Mouse (Mus musculus) CH12.LX (cell line): Measurements from ENCODE around the gene St6gal1. TPM values are rescaled to one million over a fixed set of nuclear protein-coding genes. Genes with fewer than 3 reads are reported as not detected.

Source experiments
- DNase-seq: peaks from one replicate; pipeline ENCODE4 v3.0.0-alpha.2; 2013; ENCODE audit errors: extremely low read depth
- H3K27ac ChIP-seq: 2 replicates; pipeline ENCODE4 v1.5.1; 2012; ENCODE audit warnings: low read depth, mild to moderate bottlenecking, control low read depth, moderate library complexity; ENCODE audit not compliant: insufficient read depth
- H3K27me3 ChIP-seq: replicated peaks from 2 replicates; pipeline ENCODE3; 2012; ENCODE audit warnings: inconsistent platforms
- H3K36me3 ChIP-seq, 2 experiments: replicated peaks in 1 of 2; 2 replicates each; pipeline versions ENCODE3 to v1.6.1; 2012; ENCODE audit warnings: inconsistent platforms in 1 of 2, low read length in 1 of 2, mild to moderate bottlenecking in 1 of 2, mixed read lengths in 1 of 2, moderate library complexity in 1 of 2; ENCODE audit not compliant: control insufficient read depth in 1 of 2, insufficient read depth in 1 of 2
- H3K4me1 ChIP-seq, 2 experiments: 2 replicates each; pipeline ENCODE4 v1.6.1; 2012; ENCODE audit warnings: inconsistent platforms in 1 of 2, moderate library complexity in 1 of 2; ENCODE audit not compliant: insufficient read depth in 2 of 2, control insufficient read depth in 1 of 2
- H3K4me2 ChIP-seq: 2 replicates; pipeline ENCODE4 v1.6.1; 2012; ENCODE audit warnings: low read depth, mild to moderate bottlenecking, control low read depth; ENCODE audit not compliant: poor library complexity, insufficient read depth, severe bottlenecking
- H3K4me3 ChIP-seq, 3 experiments: fragments of 150-350 bp in 1 of 3; sonication (generic) in 1 of 3; replicated peaks in 1 of 3; 2 replicates each; pipeline versions ENCODE3 to v1.5.1; 2011 to 2012; ENCODE audit warnings: low read depth in 2 of 3, low read length in 2 of 3, mild to moderate bottlenecking in 2 of 3, moderate library complexity in 2 of 3, control low read depth in 1 of 3, improper control_type of control experiment in 1 of 3, inconsistent platforms in 1 of 3, mixed read lengths in 1 of 3; ENCODE audit not compliant: poor library complexity in 1 of 3
- H3K79me2 ChIP-seq: replicated peaks from 2 replicates; pipeline ENCODE4 v1.6.1; 2012; ENCODE audit warnings: mild to moderate bottlenecking, moderate library complexity; ENCODE audit not compliant: control insufficient read depth, poor library complexity, insufficient read depth, severe bottlenecking; ENCODE audit errors: extremely low read depth
- H3K9ac ChIP-seq: 2 replicates; pipeline ENCODE4 v1.6.1; 2012; ENCODE audit warnings: low read depth, mild to moderate bottlenecking, control low read depth, moderate library complexity; ENCODE audit not compliant: insufficient read depth
- H3K9me3 ChIP-seq: replicated peaks from 2 replicates; pipeline ENCODE3; 2012; ENCODE audit warnings: low read length, inconsistent platforms, mixed read lengths
- BHLHE40 ChIP-seq: IDR thresholded peaks from 2 replicates; pipeline ENCODE4 v1.6.1; 2011; ENCODE audit warnings: mild to moderate bottlenecking, low read depth, low read length, improper control_type of control experiment
- CHD1 ChIP-seq: IDR thresholded peaks from 2 replicates; pipeline ENCODE4 v1.6.1; 2012; ENCODE audit warnings: low read depth, low read length, improper control_type of control experiment, inconsistent platforms
- CTCF ChIP-seq, 2 experiments: IDR thresholded peaks in 1 of 2; conservative IDR thresholded peaks in 1 of 2; 2 replicates each; pipeline ENCODE4 v1.5.1; 2011 to 2012; ENCODE audit warnings: low read depth in 2 of 2, low read length in 2 of 2, improper control_type of control experiment in 1 of 2, inconsistent platforms in 1 of 2, mild to moderate bottlenecking in 1 of 2, moderate library complexity in 1 of 2
- ELF1 ChIP-seq: IDR thresholded peaks from 2 replicates; pipeline ENCODE4 v1.6.1; 2014; ENCODE audit warnings: low read depth, mild to moderate bottlenecking, inconsistent platforms, low read length, improper control_type of control experiment
- JUN ChIP-seq: IDR thresholded peaks from 2 replicates; pipeline ENCODE4 v1.6.1; 2011; ENCODE audit warnings: low read depth, mild to moderate bottlenecking, low read length, improper control_type of control experiment, moderate library complexity; ENCODE audit not compliant: insufficient read depth
- KAT2A ChIP-seq: IDR thresholded peaks from 2 replicates; pipeline ENCODE4 v1.6.1; 2012; ENCODE audit warnings: low read length, improper control_type of control experiment, inconsistent platforms; ENCODE audit not compliant: insufficient replicate concordance
- MAFK ChIP-seq: IDR thresholded peaks from 2 replicates; pipeline ENCODE4 v1.6.1; 2011; ENCODE audit warnings: low read length, improper control_type of control experiment; ENCODE audit not compliant: insufficient replicate concordance
- MAX ChIP-seq: IDR thresholded peaks from 2 replicates; pipeline ENCODE4 v1.6.1; 2011; ENCODE audit warnings: low read length, improper control_type of control experiment
- MXI1 ChIP-seq: IDR thresholded peaks from 2 replicates; pipeline ENCODE4 v1.6.1; 2011; ENCODE audit warnings: mild to moderate bottlenecking, low read depth, low read length, improper control_type of control experiment
- PAX5 ChIP-seq: IDR thresholded peaks from 2 replicates; pipeline ENCODE4 v1.6.1; 2012; ENCODE audit warnings: low read length, inconsistent platforms, mixed read lengths
- POLR2A ChIP-seq: IDR thresholded peaks from 2 replicates; pipeline ENCODE4 v1.6.1; 2011; ENCODE audit warnings: low read depth, mild to moderate bottlenecking, improper control_type of control experiment, low read length
- POLR2AphosphoS2 ChIP-seq: IDR thresholded peaks from 2 replicates; pipeline ENCODE4 v1.6.1; 2011; ENCODE audit warnings: low read depth, low read length, improper control_type of control experiment
- RAD21 ChIP-seq: IDR thresholded peaks from 2 replicates; pipeline ENCODE4 v1.6.1; 2011; ENCODE audit warnings: low read depth, mild to moderate bottlenecking, low read length, improper control_type of control experiment, moderate library complexity
- SIN3A ChIP-seq: IDR thresholded peaks from 2 replicates; pipeline ENCODE4 v1.6.1; 2012; ENCODE audit warnings: low read length, improper control_type of control experiment, inconsistent platforms
- SMC3 ChIP-seq: IDR thresholded peaks from 2 replicates; pipeline ENCODE4 v1.6.1; 2011; ENCODE audit warnings: low read depth, low read length, improper control_type of control experiment
- TCF12 ChIP-seq: IDR thresholded peaks from 2 replicates; pipeline ENCODE4 v1.6.1; 2014; ENCODE audit warnings: low read depth, mild to moderate bottlenecking, inconsistent platforms, low read length, improper control_type of control experiment
- USF2 ChIP-seq: conservative IDR thresholded peaks from 2 replicates; pipeline ENCODE4 v1.6.1; 2011; ENCODE audit warnings: low read depth, low read length, improper control_type of control experiment
- ZKSCAN1 ChIP-seq: IDR thresholded peaks from 2 replicates; pipeline ENCODE4 v1.6.1; 2012; ENCODE audit warnings: low read depth, inconsistent platforms, low read length, improper control_type of control experiment, borderline replicate concordance
- ZNF384 ChIP-seq: IDR thresholded peaks from 2 replicates; pipeline ENCODE4 v1.6.1; 2012; ENCODE audit warnings: low read depth, low read length, improper control_type of control experiment, inconsistent platforms
- dilution Hi-C: fragments of 300-500 bp; cut with MboI; formaldehyde crosslinking; loops from 2 replicates; pipeline ENCODE4 v1.14.3; 2020; ENCODE audit warnings: low sequenced_read_pairs; ENCODE audit not compliant: extremely low pct_unique_long_range_greater_than_20kb, extremely low pct_ligation_motif_present
- in situ Hi-C: fragments of 300-500 bp; cut with MboI; formaldehyde crosslinking; loops from 3 replicates; pipeline ENCODE4 v1.14.3; 2019; ENCODE audit warnings: low sequenced_read_pairs, low pct_ligation_motif_present, low pct_unique_long_range_greater_than_20kb, mixed read lengths
- polyA plus RNA-seq: library from polyadenylated mRNA; unstranded; fragments of >175 nt; gene quantifications from 2 replicates; pipeline ENCODE4 v1.2.1, GENCODE M21; 2012; ENCODE audit warnings: low read depth; ENCODE audit not compliant: insufficient read length
- total RNA-seq, 2 experiments: library from RNA; depleted of rRNA; stranded (reverse); fragments of 300-350 nt in 1 of 2; fragments of >200 nt in 1 of 2; gene quantifications; 2 replicates each; pipeline ENCODE4 v1.2.3; 2012 to 2014

Gene St6gal1
- total and polyA plus RNA-seq, 3 experiments, result 64.5 to 168 (median 67.8) TPM

DNA sequence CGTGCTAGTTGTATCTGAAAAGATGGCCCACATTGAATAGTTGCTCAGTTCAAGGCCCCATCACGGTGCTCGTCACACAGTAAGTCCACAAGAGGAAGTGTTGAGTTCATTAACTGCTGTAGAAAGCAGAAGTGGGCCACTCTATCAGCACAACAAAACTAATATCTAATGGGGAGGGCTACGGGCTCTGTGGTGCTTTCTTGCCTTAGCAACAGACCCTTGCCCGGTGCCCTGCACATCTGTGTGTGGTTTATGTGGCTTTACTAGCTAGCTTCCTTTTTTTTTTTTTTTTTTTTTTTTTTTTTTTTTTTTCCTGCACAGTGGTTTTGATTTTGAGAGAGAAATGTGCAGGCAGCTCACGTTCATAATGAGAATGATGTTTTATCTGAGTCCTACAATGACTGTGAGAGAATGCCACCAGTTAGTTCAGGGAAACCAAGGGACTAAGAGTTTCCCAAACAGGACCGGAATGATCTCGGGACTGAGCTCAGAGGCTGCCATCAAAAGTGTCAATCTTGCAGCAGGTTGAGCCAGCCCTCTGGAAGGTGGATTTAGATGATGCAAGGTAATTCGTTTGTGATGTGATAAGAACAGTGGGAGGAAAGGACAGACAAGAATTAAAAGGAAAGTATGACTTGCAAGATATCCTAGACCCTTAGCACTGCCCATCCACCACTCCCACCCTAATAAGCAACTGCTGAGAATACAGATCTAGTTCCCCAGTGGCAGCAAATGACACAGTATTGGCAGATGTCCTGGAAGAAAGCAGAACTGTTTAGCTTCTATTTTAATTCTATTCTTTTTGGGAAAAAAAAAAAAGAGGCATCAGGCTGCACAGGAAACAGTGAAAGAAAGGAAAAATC lies 55.6 kb downstream of the St6gal1 start (continued):
- TF ChIP-seq TCF12, result peak; percentile 97
- peak; percentile 85 for TF ChIP-seq MAFK
- TF ChIP-seq MAX, result no peak
- TF ChIP-seq POLR2AphosphoS2, result no peak
- peak; percentile 39; the same call in 1 of the 2 replicates for TF ChIP-seq SMC3
- peak in 1 of 2 experiments; percentile 33; a peak in 1 of 4 replicates for TF ChIP-seq CTCF (conservative IDR thresholded peaks at IDR 0.05 in 1 of 2, IDR thresholded peaks at IDR 0.05 in 1 of 2; ENCODE audit: low read depth in 2 of 2, low read length in 2 of 2)
- no peak for TF ChIP-seq USF2
- TF ChIP-seq SIN3A, result peak; percentile 37; the same call in 1 of the 2 replicates

DNA sequence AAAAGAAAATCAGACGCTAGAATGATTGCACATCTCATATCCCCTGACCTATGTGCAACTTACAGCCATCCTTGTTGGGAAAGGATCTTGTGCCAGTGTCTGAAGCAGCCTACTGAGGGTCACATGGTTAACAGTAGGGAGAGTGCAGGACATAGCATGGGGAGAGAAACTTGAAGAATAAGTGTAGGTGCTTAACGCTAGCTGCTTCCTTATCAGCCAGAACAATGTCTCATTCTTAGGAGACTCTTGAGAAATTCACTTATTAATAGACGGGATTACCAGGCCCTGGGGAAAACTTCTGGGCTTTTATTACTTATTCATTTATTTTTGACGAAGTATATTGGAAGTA lies 56.2 kb downstream of the St6gal1 start:
- peak overlapping the region; percentile 58 for H3K4me2 ChIP-seq
- in situ Hi-C loops, result loop anchor here (5.0 kb wide), 2 partner anchors 127 to 133 kb away; partner anchors contain the start of gene Adipoq
- dilution Hi-C loops, result no loop called here
- H3K4me1 ChIP-seq, result peaks cover 37 to 71% of the 10 kb centered on the region in 2 experiments
- H3K79me2 ChIP-seq, result no peaks in the 10 kb centered on the region
- TF ChIP-seq BHLHE40, result no peak
- no peak for TF ChIP-seq RAD21
- TF ChIP-seq KAT2A, result 0 out of 2 replicates have a peak, but pooled peaks have one; percentile 16
- no peak for TF ChIP-seq ZKSCAN1
- no peak for TF ChIP-seq MXI1
- TF ChIP-seq POLR2A, result no peak
- no peak for TF ChIP-seq PAX5
- no peak for TF ChIP-seq POLR2AphosphoS2
- TF ChIP-seq ZNF384, result no peak
- no peak for TF ChIP-seq MAFK
- no peak for TF ChIP-seq CHD1
- TF ChIP-seq JUN, result no peak
- 0 out of 2 replicates have a peak, but pooled peaks have one; percentile 40 for TF ChIP-seq MAX
- TF ChIP-seq ELF1, result no peak
- peak overlapping the region; percentile 53; the same call in 1 of the 2 replicates for H3K9ac ChIP-seq
- DNase-seq, result no peak
- H3K27ac ChIP-seq, result peak overlapping the region; percentile 38; the same call in 1 of the 2 replicates
- H3K27me3 ChIP-seq, result no peaks in the 10 kb centered on the region
- no peak overlapping the region for H3K4me3 ChIP-seq
- H3K9me3 ChIP-seq, result no peaks in the 10 kb centered on the region
- peaks cover 0 to 4% of the 10 kb centered on the region in 2 experiments for H3K36me3 ChIP-seq
